Mouse (Mus musculus) myocyte (in vitro differentiated cells): ENCODE measurements around the gene Tesmin. TPM values are rescaled to one million over a fixed set of nuclear protein-coding genes. Genes with fewer than 3 reads are reported as not detected.

ENCODE experiments used
- H3K27me3 ChIP-seq: one replicate; pipeline ENCODE4 v1.6.1; 2011; ENCODE audit not compliant: control insufficient read depth, insufficient read depth, insufficient read length
- H3K36me3 ChIP-seq: one replicate; pipeline ENCODE4 v1.6.1; 2011; ENCODE audit not compliant: control insufficient read depth, insufficient read depth
- H3K4me2 ChIP-seq: one replicate; pipeline ENCODE4 v1.6.1; 2011; ENCODE audit warnings: low read depth, control low read depth
- H3K4me3 ChIP-seq: one replicate; pipeline ENCODE4 v1.5.1; 2011; ENCODE audit warnings: mild to moderate bottlenecking, control low read depth, moderate library complexity
- H3K79me2 ChIP-seq: one replicate; pipeline ENCODE4 v1.6.1; 2011; ENCODE audit not compliant: control insufficient read depth, insufficient read depth
- H3ac ChIP-seq: one replicate; pipeline ENCODE4 v1.6.1; 2011; ENCODE audit not compliant: control insufficient read depth, insufficient read length
- CEBPB ChIP-seq: IDR thresholded peaks from 2 replicates; pipeline ENCODE4 v1.6.1; 2011; ENCODE audit warnings: mild to moderate bottlenecking, moderate library complexity; ENCODE audit not compliant: poor library complexity, insufficient read depth, severe bottlenecking
- E2F4 ChIP-seq: IDR thresholded peaks from one replicate; pipeline ENCODE4 v1.6.1; 2011; ENCODE audit warnings: mild to moderate bottlenecking, control low read depth, moderate library complexity; ENCODE audit not compliant: insufficient read depth
- MAX ChIP-seq: IDR thresholded peaks from one replicate; pipeline ENCODE4 v1.6.1; 2011; ENCODE audit warnings: low read depth, mild to moderate bottlenecking, control low read depth
- MYOD1 ChIP-seq, 3 experiments: IDR thresholded peaks; one replicate each; pipeline ENCODE4 v1.6.1; 2011; ENCODE audit warnings: control low read depth in 2 of 3, low read depth in 2 of 3, mild to moderate bottlenecking in 2 of 3, moderate library complexity in 1 of 3; ENCODE audit not compliant: insufficient read length in 2 of 3, control insufficient read depth in 1 of 3
- MYOG ChIP-seq, 3 experiments: IDR thresholded peaks; one replicate each; pipeline ENCODE4 v1.6.1; 2011; ENCODE audit warnings: control low read depth in 2 of 3, low read depth in 2 of 3, mild to moderate bottlenecking in 2 of 3; ENCODE audit not compliant: insufficient read length in 2 of 3, control insufficient read depth in 1 of 3, insufficient read depth in 1 of 3
- POLR2A ChIP-seq: IDR thresholded peaks from one replicate; pipeline ENCODE4 v1.6.1; 2011; ENCODE audit warnings: low read depth, mild to moderate bottlenecking, control low read depth, moderate library complexity; ENCODE audit not compliant: insufficient read length
- POLR2AphosphoS2 ChIP-seq: IDR thresholded peaks from one replicate; pipeline ENCODE4 v1.6.1; 2011; ENCODE audit warnings: low read depth, control low read depth; ENCODE audit not compliant: insufficient read length
- REST ChIP-seq: IDR thresholded peaks from one replicate; pipeline ENCODE4 v1.6.1; 2011; ENCODE audit warnings: mild to moderate bottlenecking, control low read depth, moderate library complexity; ENCODE audit not compliant: insufficient read depth, insufficient read length
- SRF ChIP-seq: IDR thresholded peaks from one replicate; pipeline ENCODE4 v1.6.1; 2011; ENCODE audit warnings: low read depth; ENCODE audit not compliant: control insufficient read depth, insufficient read length
- TCF12 ChIP-seq: IDR thresholded peaks from one replicate; pipeline ENCODE4 v1.6.1; 2011; ENCODE audit warnings: mild to moderate bottlenecking, control low read depth; ENCODE audit not compliant: poor library complexity, insufficient read depth, severe bottlenecking
- TCF3 ChIP-seq: IDR thresholded peaks from one replicate; pipeline ENCODE4 v1.6.1; 2011; ENCODE audit warnings: low read depth, control low read depth; ENCODE audit not compliant: insufficient read length
- USF1 ChIP-seq: IDR thresholded peaks from one replicate; pipeline ENCODE4 v1.6.1; 2011; ENCODE audit warnings: low read depth, mild to moderate bottlenecking, control low read depth, moderate library complexity
- polyA plus RNA-seq: library from polyadenylated mRNA; unstranded; fragments of >200 nt; fragmentation: generic; extraction: Trizol; gene quantifications from one replicate; pipeline ENCODE4 v1.2.1, GENCODE M21; 2012; ENCODE audit warnings: missing spikeins

Tesmin gene
- polyA plus RNA-seq, 1 experiment = 0.19 TPM

DNA sequence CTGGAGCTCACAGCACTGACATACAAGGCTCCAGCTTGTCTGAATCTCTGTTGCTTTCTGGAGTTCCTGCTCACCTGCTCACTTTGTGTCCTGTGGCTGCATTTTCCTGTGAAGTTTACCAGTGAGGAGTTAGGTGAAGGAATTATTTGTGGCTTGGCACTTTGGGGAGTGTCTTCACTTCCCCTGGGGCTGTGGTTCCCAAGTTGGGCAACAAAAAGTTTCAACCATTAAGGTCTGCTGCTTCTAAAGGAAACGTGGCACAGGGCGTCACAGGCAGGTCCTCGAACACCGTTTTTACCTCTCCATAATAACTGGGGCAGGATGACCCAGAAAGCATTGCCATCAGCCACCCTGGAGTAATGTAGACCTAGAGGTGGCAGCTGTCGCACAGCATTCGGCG, 12.8 kb downstream of the Tesmin start:
- H3K4me2 ChIP-seq = no peak overlapping the region
- TF ChIP-seq MAX (no peak), POLR2A (no peak), CEBPB (no peak)
- H3K79me2 ChIP-seq = no peaks in the 10 kb centered on the region
- H3K36me3 ChIP-seq = no peaks in the 10 kb centered on the region
- no peaks in the 10 kb centered on the region for H3K27me3 ChIP-seq
- H3ac ChIP-seq = no peak overlapping the region
- H3K4me3 ChIP-seq = no peak overlapping the region

- H3K4me3 ChIP-seq = no peak overlapping the region
- no peak for TF ChIP-seq MAX
- TF ChIP-seq CEBPB = no peak
- TF ChIP-seq E2F4 = no peak
- no peak for TF ChIP-seq POLR2A
- no peak for TF ChIP-seq POLR2AphosphoS2
- no peak overlapping the region for H3K4me2 ChIP-seq
- no peak overlapping the region for H3ac ChIP-seq
- H3K36me3 ChIP-seq = no peaks in the 10 kb centered on the region
- H3K79me2 ChIP-seq = no peaks in the 10 kb centered on the region
- H3K27me3 ChIP-seq = no peaks in the 10 kb centered on the region
Observed at GRCm38 (mm10) chr19:3401943-3402342, 13.3 kb downstream of the Tesmin start.

DNA sequence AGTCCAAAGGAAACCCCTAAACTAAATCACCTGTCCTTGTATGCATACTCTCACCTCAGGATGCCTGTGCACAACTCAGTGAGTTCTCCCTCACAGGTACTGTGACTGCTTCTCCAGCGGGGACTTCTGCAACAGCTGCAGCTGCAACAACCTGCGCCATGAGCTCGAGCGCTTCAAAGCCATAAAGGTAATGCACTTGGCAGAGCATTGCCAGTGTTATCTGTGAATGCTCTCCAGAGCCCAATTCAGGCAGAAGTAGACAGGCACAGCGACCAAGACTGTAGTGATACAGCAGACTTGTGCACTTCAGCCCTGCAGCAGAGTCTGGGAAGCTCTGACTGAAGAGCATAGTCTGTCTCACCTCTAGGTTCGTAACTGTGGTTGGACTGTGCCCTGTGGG, 13.7 kb downstream of the Tesmin start:
- no peak for TF ChIP-seq CEBPB
- no peak for TF ChIP-seq MAX
- TF ChIP-seq POLR2A = no peak
- no peak for TF ChIP-seq E2F4
- no peak for TF ChIP-seq POLR2AphosphoS2
- TF ChIP-seq MYOD1 (IDR thresholded peaks at IDR 0.05; ENCODE audit: control insufficient read depth in 1 of 3, insufficient read length in 2 of 3, low read depth in 2 of 3) = no peak
- TF ChIP-seq USF1 = no peak
- no peak for TF ChIP-seq TCF3
- TF ChIP-seq REST = no peak
- TF ChIP-seq MYOG (IDR thresholded peaks at IDR 0.05; ENCODE audit: control insufficient read depth in 1 of 3, insufficient read depth in 1 of 3, insufficient read length in 2 of 3, low read depth in 2 of 3) = no peak
- no peak for TF ChIP-seq TCF12
- no peak for TF ChIP-seq SRF
- Histone ChIP-seq H3K4me2 (no peak overlapping the region), H3K79me2 (no peaks in the 10 kb centered on the region)

DNA sequence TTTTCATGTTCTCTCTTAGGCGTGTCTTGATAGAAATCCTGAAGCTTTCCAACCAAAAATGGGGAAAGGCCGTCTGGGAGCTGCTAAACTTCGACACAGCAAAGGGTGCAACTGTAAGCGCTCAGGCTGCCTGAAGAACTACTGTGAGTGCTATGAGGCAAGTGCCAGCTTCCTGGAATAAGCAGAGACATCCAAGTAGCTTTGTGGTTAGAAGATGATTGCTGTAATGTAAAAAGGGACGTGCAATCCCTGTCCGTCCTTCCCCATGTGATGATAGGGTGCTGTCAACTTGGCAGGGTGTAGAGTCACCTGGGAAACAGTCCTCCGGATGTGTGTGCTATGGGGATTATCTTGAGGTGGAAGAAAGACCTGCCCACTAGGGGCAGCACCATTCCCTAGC, 15.4 kb downstream of the Tesmin start:
- no peaks in the 10 kb centered on the region for H3K27me3 ChIP-seq
- H3K79me2 ChIP-seq = no peaks in the 10 kb centered on the region
- no peaks in the 10 kb centered on the region for H3K36me3 ChIP-seq
- H3ac ChIP-seq = no peak overlapping the region
- H3K4me3 ChIP-seq = no peak overlapping the region
- H3K4me2 ChIP-seq = no peak overlapping the region
- no peak for TF ChIP-seq USF1
- TF ChIP-seq POLR2A = no peak
- no peak for TF ChIP-seq POLR2AphosphoS2
- TF ChIP-seq REST = no peak
- TF ChIP-seq MAX = no peak
- no peak for TF ChIP-seq MYOD1 (IDR thresholded peaks at IDR 0.05; ENCODE audit: control insufficient read depth in 1 of 3, insufficient read length in 2 of 3, low read depth in 2 of 3)
- no peak for TF ChIP-seq MYOG (IDR thresholded peaks at IDR 0.05; ENCODE audit: control insufficient read depth in 1 of 3, insufficient read depth in 1 of 3, insufficient read length in 2 of 3, low read depth in 2 of 3)
- no peak for TF ChIP-seq E2F4
- TF ChIP-seq CEBPB = no peak
- no peak for TF ChIP-seq TCF3
- TF ChIP-seq TCF12 = no peak

More for the DNA sequence above, 13.7 kb downstream of the Tesmin start:
- Histone ChIP-seq H3K36me3 (no peaks in the 10 kb centered on the region), H3K4me3 (no peak overlapping the region), H3ac (no peak overlapping the region), H3K27me3 (no peaks in the 10 kb centered on the region)

- Histone ChIP-seq H3K4me3 (no peak overlapping the region), H3K27me3 (no peaks in the 10 kb centered on the region)
- TF ChIP-seq CEBPB = no peak
Observed at GRCm38 (mm10) chr19:3405531-3406281, 17.0 kb downstream of the Tesmin start.

More at GRCm38 (mm10) chr19:3405531-3406281, 17.0 kb downstream of the Tesmin start:
- Histone ChIP-seq H3K4me2 (no peak overlapping the region), H3K79me2 (no peaks in the 10 kb centered on the region), H3K36me3 (no peaks in the 10 kb centered on the region), H3ac (no peak overlapping the region)
